Mouse (Mus musculus) kidney, postnatal 14 days (tissue): ENCODE data around the gene Gria4.
"Not testable (repeated sequence)": the region's sequence is repeated elsewhere in the genome, so short reads cannot be mapped to it uniquely, and the experiment has no call there.

Experiments
- DNase-seq: peaks from one replicate; pipeline ENCODE4 v3.0.0; 2022; ENCODE audit warnings: mixed read lengths

The Gria4 gene

DNA sequence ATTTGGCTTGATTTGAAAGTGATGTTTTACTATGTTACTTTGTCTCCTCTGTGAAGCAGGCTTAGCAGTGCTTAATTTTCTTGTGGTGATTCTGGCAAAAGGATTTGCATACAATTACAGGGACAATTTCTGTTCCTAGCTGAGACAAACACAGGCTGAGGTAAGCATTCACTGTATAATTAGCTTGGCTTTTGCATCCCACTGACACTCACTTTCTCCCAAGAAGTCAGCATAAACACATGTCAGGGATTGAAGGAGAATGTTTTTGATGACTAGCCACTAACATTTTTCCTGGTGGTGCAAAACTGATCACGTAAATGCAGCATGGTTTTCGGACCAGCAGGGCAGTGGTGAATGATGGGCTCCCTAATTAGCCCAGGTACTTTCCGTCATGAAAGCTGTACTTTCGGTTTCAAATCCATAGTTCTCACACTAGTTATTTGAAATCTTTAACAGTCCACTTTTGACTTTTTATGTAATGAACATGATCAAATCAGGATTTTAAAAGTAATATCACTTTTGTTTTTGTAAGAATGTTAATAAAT, 240.5 kb downstream of the Gria4 start:
- DNase-seq, result no peak

DNA sequence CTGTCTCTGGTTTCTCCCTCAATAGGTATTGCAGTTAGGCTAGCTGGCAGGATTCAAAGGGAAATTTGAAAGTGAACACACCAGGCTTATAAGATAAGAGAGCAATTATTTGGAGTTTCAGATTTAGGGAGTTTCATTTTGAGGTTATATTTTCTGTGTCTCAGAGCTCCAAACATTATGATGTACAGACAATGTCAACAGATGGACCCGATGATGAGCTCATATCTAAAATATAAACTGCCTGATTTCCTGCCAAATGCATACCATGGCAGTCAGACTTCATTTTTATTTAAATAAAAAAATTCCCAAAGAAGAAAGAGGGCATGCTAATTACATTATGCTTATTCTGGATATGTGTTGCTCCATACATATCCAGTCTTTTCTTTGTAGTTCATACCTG, 256.8 kb downstream of the Gria4 start:
- DNase-seq, result no peak

DNA sequence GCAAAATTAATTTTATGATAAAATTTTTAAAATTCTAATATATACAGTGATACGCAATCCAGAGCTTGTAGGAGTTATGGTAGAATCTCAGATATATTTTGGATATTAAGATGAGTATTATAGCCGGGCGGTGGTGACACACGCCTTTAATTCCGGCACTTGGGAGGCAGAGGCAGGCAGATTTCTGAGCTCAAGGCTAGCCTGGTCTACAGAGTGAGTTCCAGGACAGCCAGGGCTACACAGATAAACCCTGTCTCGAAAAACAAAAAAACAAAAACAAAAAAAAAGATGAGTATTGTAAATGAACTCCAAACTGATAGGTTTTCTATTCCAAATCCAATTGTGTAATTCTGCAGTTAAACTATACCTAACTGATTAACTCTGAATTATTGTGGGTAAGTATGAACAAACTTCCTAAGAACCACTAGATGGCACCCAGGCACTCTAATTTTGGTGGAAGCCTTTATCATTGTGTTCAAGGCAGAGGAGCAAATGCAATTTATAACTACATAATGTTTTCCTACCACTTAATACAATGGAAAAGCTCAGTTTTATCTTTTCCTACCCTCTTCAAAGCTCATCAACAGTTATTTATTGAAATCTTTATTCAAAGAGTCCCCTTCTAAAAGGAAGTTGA, 259.4 kb downstream of the Gria4 start:
- DNase-seq, result peak; percentile 10

DNA sequence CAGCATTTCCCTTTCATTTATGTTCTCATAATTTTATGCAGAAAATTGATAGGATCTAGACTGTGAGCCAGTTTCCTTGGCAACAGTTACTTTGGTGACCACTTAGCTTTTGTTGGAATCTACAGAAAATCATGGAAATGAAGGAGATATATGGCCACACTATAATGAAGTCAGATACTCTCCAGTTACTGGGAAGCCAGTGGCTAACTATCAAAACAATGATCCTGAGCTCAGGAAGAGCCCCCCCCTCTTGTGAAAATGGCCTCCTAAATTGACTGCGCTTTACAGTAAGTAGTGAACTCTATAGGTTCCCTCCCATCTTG, 281.5 kb downstream of the Gria4 start:
- no peak for DNase-seq

DNA sequence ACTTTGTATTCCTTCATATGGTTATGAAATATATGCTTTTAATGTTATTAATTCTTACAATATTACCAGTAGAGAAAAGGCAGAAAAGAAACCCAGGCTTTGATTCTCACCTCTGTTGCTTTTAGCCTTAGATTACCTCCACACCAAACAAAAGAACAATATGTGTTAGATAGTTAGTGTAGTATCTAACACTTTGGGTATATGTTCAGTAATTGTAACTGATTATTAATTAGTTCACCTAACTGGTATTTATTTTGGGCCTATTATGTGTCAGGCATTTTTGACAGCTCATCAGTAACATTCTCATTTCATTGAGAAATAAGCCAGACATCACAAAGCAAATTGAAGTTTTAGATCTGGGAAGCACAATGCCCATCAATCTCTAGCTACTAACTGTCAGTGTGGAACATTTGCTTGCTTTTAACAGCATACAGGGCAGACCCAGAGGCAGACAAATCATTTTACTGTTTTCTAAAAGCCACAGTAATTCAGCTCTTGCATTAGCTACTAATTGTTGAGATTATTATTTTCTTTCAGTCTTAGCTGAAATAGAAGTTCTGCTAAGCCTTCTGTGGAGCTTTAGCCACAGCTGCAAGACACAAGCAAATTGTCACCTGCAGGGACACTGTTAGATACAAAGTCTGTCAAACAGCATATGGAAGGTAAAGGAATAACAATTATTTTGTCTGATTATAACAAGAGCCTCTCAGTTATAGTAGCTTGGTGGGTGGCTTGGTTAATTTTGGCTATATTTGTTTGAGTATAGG, 282.1 kb downstream of the Gria4 start:
- no peak for DNase-seq

GRCm38 (mm10) chr9:4506086-4506485, 289.9 kb downstream of the Gria4 start:
- no peak for DNase-seq

DNA sequence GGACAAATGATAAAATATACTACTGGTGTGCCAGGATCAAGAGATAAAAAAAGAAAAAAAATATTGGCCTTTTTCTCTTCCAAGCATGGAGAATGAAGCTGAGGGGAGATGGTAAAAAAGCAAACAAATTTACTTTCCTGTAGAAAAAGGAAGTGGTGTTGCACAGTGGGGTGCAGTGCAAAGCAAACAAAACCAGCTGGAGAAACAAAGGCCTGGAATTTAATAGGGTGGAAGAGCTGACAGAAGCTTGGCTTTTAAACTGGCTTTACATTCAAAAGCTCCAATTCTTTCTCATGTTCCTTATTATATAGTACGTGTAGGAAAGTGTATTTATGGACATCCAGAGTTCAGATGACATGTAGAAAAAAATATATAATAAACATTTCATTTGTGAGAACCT, 290.9 kb downstream of the Gria4 start:
- no peak for DNase-seq

DNA sequence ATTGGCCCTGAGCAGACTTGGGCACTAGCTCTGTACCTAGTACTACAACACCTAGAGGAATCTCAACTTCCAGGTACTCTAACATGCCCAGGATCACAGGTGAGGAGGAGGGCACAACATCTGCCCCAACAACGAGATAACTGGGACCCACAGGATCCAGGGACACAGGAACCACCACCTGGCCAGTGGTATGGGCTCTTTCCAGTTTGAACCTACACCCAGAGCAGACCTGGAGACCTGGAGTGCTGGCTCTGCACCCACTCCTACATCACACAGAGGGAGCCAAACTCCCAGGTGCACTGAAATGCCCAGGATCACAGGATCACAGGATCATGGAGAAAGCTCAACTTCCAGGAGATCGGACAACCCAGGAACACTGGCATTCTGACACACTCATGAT, 309.6 kb downstream of the Gria4 start:
- no peak for DNase-seq

DNA sequence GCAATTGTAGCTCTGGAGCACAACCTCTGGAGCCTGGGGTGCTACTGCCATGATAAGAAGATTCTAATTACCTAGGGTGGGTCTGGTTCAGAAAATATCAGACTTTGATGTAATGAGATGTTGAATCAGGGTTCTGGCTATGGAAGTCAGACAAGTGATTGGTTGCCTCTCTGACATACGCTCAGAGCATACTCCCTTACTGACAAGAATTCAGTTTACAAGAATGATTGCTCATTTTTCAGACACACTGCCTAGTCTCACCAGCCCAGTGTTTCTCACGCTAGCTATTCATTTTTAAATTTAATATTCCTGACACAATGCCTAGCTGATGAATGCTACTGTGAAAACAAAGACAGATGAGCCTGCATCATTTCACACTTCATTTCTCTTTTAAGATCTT, 311.5 kb downstream of the Gria4 start:
- no peak for DNase-seq

GRCm38 (mm10) chr9:4470791-4471190, 325.2 kb downstream of the Gria4 start:
- peak; percentile 39 for DNase-seq

DNA sequence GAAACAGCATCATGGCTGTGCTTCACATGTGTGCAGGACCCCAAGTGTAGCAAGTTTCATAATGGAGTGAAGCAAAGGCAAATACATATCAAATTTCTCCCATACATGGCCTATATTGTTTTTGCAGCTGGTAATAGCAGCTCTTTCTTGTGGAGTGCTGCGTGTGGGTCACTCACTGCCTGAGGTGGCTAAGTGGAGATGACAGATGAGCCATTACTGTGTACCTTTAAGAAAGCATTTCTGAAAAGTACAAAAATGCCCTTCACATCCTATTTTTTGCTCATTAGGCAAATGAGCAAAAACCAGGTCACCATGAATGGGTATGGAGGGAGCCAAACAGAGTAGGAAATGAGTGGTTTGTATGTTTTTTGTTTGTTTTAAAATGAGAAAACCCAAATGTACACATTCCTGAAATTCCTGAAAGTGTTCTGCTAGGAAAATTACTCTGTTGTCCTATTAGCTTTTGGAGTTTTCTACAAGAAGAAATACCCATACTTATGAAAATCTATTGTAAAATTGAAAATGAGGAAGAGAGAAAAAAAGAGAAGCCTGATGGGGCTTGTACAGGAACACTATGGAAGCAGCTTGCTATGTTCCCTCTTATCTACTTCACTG, 336.5 kb downstream of the Gria4 start:
- DNase-seq, result no peak

DNA sequence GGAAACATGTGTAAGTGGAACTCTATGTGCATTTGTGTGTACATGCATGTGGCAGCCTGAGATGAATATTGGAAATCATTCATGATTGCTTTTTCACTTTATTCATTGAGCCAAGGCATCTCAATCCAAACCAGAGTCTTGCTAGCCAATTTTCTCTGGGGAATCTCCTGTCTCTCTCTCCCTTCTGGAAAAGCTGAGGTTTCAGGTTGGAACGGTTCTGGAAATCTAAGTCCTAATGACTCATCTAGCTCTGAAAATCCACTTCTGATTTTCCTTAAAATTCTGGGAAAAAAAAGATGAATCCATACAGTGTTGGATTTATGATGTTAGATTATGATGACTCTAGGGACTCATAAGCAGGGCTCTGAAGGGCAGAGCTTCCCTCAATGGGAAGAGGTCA, 337.8 kb downstream of the Gria4 start:
- DNase-seq, result no peak

GRCm38 (mm10) chr9:4457644-4458043, 338.4 kb downstream of the Gria4 start:
- no peak for DNase-seq

DNA sequence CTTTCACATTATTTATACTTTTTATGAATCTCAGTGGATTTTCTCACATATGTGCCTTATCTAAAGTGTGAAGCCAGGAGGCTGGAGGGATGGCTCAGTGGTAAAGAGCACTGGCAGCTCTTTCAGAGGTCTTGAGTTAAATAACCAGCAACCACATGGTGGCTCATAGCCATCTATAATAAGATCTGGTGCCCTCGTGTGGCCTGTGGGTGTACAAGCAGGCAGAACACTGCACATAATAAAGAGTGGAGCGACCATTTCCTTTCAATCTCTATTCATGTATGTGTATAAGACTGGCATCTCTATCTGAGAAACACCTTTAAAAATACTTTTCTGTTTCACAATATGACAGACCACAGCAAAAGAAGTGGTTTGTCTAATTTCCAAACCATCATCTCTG, 353.1 kb downstream of the Gria4 start:
- peak; percentile 29 for DNase-seq

DNA sequence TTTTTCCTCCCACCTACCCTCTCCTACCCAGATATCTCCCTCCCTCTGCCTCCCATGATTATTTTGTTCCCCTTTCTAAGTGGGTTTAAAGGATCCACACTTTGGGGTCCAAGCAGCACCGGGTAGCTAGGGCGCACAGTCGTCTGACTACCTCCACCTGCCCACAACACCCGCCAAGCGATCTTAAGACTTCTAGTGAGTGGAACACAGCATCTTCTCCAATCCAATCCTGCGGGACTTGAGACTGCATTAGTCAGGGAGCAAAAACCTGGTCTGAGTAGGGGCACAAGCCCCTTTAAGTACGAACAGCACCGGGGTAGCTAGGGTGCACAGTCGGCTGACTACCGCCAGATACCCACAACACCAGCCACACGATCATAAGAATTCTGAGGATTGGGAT, 395.2 kb downstream of the Gria4 start:
- DNase-seq, result not testable (repeated sequence)

GRCm38 (mm10) chr9:4376640-4377120, 419.4 kb downstream of the Gria4 start:
- no peak for DNase-seq

DNA sequence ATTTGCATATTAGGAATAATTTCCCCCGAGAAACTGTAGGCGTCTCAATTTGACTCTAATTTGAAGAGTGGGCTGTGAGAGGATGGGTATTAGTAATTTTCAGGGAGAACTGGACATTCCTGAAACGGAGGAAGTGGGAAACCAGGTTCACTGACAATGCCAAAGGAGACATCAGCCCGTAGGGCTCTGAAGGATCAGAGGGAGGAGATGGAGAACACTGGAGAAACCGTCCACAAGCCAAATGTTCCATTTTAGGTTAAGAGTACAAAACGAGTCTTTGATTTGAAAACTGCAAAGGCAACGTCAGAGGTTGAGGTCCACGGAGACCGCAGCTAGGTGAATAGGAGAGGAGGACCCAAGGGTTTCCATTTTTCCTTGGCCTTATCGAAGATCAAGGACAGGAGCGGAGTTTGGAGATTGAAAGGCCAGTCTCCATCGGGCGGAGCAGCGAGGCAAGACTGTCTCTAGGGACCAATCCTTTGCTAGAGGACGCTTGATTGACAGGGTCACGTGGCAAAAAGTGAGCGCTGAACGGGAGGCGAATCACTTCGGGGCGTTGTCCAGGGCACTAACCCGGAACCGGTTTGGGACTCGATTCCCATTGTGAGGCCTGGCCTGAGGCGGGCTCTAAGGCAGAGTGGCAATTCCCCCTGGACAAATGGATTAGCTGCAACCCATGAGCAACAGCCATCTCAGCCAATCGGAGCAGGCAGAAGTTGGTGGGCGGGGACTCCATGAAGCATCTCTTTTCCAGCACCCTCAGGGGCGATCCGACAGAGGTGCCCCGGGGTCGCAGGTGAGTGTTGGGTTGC, 420.0 kb downstream of the Gria4 start, which contains the start of gene Msantd4:
TSS of gene Msantd4 (plus strand) at position 735 of the 812 bp plus-strand sequence.
- peak; percentile 98 for DNase-seq
